Mouse (Mus musculus): Measurements from ENCODE around the gene Pex5. TPM values are rescaled to one million over a fixed set of nuclear protein-coding genes. Genes with fewer than 3 reads are reported as not detected.

The Pex5 gene
- polyA plus RNA-seq, 1 experiment from 2014 or later: 51.7 TPM

GRCm38 (mm10) chr6:124379331-124379730 is 35.5 kb downstream of the Pex5 start:
- H3K4me2 ChIP-seq (replicated peaks): no peak overlapping the region
- 37% methylated on average over 10 of the region's 10 CpGs for whole genome bisulfite sequencing
- H3K9ac ChIP-seq: no peak overlapping the region
- no peaks in the 10 kb centered on the region for H3K9me3 ChIP-seq (ENCODE audit: control insufficient read depth, low read length)
- DNase-seq (ENCODE audit: low spot score) (peak; percentile 75), ATAC-seq (ENCODE audit: low FRiP score) (no peak)
- H3K36me3 ChIP-seq (replicated peaks; ENCODE audit: control insufficient read depth, insufficient read depth): no peaks in the 10 kb centered on the region
- H3K4me3 ChIP-seq (replicated peaks; ENCODE audit: low read length): no peak overlapping the region
- no peak overlapping the region for H3K27ac ChIP-seq
- H3K27me3 ChIP-seq (ENCODE audit: control insufficient read depth, insufficient read depth, low read length): no peaks in the 10 kb centered on the region
- H3K4me1 ChIP-seq (replicated peaks; ENCODE audit: control insufficient read depth, insufficient read depth, low read length): no peaks in the 10 kb centered on the region

- Histone ChIP-seq H3K4me1 (replicated peaks; ENCODE audit: control insufficient read depth, insufficient read depth, low read length) (no peaks in the 10 kb centered on the region), H3K9ac (no peak overlapping the region), H3K4me3 (replicated peaks; ENCODE audit: low read length) (no peak overlapping the region), H3K27ac (no peak overlapping the region), H3K9me3 (ENCODE audit: control insufficient read depth, low read length) (no peaks in the 10 kb centered on the region), H3K4me2 (replicated peaks) (no peak overlapping the region), H3K27me3 (ENCODE audit: control insufficient read depth, insufficient read depth, low read length) (no peaks in the 10 kb centered on the region), H3K36me3 (replicated peaks; ENCODE audit: control insufficient read depth, insufficient read depth) (no peaks in the 10 kb centered on the region)
- ATAC-seq (ENCODE audit: low FRiP score) (no peak), DNase-seq (ENCODE audit: low spot score) (no peak)
- 84% methylated on average over 4 of the region's 4 CpGs for WGBS
These were observed 37.2 kb downstream of the Pex5 start for GRCm38 (mm10) chr6:124377494-124378255.

GRCm38 (mm10) chr6:124376311-124376710 is 38.6 kb downstream of the Pex5 start:
- no peaks in the 10 kb centered on the region for H3K4me1 ChIP-seq (replicated peaks; ENCODE audit: control insufficient read depth, insufficient read depth, low read length)
- ATAC-seq (ENCODE audit: low FRiP score): no peak
- H3K4me3 ChIP-seq (replicated peaks; ENCODE audit: low read length): no peak overlapping the region
- H3K4me2 ChIP-seq (replicated peaks): no peak overlapping the region
- no peaks in the 10 kb centered on the region for H3K27me3 ChIP-seq (ENCODE audit: control insufficient read depth, insufficient read depth, low read length)
- H3K36me3 ChIP-seq (replicated peaks; ENCODE audit: control insufficient read depth, insufficient read depth): no peaks in the 10 kb centered on the region
- no peak overlapping the region for H3K9ac ChIP-seq
- H3K9me3 ChIP-seq (ENCODE audit: control insufficient read depth, low read length): no peaks in the 10 kb centered on the region
- DNase-seq (ENCODE audit: low spot score): no peak
- H3K27ac ChIP-seq: no peak overlapping the region
- 91% methylated on average over 5 of the region's 5 CpGs for WGBS

GRCm38 (mm10) chr6:124375435-124375884 is 39.4 kb downstream of the Pex5 start:
- Histone ChIP-seq H3K4me2 (replicated peaks) (no peak overlapping the region), H3K36me3 (replicated peaks; ENCODE audit: control insufficient read depth, insufficient read depth) (no peaks in the 10 kb centered on the region), H3K4me1 (replicated peaks; ENCODE audit: control insufficient read depth, insufficient read depth, low read length) (no peaks in the 10 kb centered on the region), H3K27ac (no peak overlapping the region), H3K27me3 (ENCODE audit: control insufficient read depth, insufficient read depth, low read length) (no peaks in the 10 kb centered on the region), H3K9ac (no peak overlapping the region), H3K4me3 (replicated peaks; ENCODE audit: low read length) (no peak overlapping the region), H3K9me3 (ENCODE audit: control insufficient read depth, low read length) (no peaks in the 10 kb centered on the region)
- ATAC-seq (ENCODE audit: low FRiP score): no peak
- DNase-seq (ENCODE audit: low spot score): no peak
- 89% methylated on average over 11 of the region's 11 CpGs for WGBS

- WGBS: 85% methylated on average over 4 of the region's 4 CpGs
- DNase-seq (ENCODE audit: low spot score) (no peak), ATAC-seq (ENCODE audit: low FRiP score) (no peak)
- H3K9ac ChIP-seq: no peak overlapping the region
- H3K36me3 ChIP-seq (replicated peaks; ENCODE audit: control insufficient read depth, insufficient read depth): no peaks in the 10 kb centered on the region
- H3K4me2 ChIP-seq (replicated peaks): no peak overlapping the region
- H3K27me3 ChIP-seq (ENCODE audit: control insufficient read depth, insufficient read depth, low read length): no peaks in the 10 kb centered on the region
- no peak overlapping the region for H3K27ac ChIP-seq
- H3K4me3 ChIP-seq (replicated peaks; ENCODE audit: low read length): no peak overlapping the region
- no peaks in the 10 kb centered on the region for H3K9me3 ChIP-seq (ENCODE audit: control insufficient read depth, low read length)
- H3K4me1 ChIP-seq (replicated peaks; ENCODE audit: control insufficient read depth, insufficient read depth, low read length): no peaks in the 10 kb centered on the region
These were observed 40.2 kb downstream of the Pex5 start for GRCm38 (mm10) chr6:124374683-124375082.

GRCm38 (mm10) chr6:124373584-124374206 is 41.2 kb downstream of the Pex5 start:
- 91% methylated on average over 6 of the region's 6 CpGs for WGBS
- ATAC-seq (ENCODE audit: low FRiP score): no peak

GRCm38 (mm10) chr6:124364328-124364727 is 50.5 kb downstream of the Pex5 start:
- Histone ChIP-seq H3K4me1 (replicated peaks; ENCODE audit: control insufficient read depth, insufficient read depth, low read length) (no peaks in the 10 kb centered on the region), H3K4me2 (replicated peaks) (no peak overlapping the region), H3K9ac (no peak overlapping the region), H3K9me3 (ENCODE audit: control insufficient read depth, low read length) (no peaks in the 10 kb centered on the region), H3K27me3 (ENCODE audit: control insufficient read depth, insufficient read depth, low read length) (no peaks in the 10 kb centered on the region), H3K36me3 (replicated peaks; ENCODE audit: control insufficient read depth, insufficient read depth) (no peaks in the 10 kb centered on the region), H3K4me3 (replicated peaks; ENCODE audit: low read length) (no peak overlapping the region), H3K27ac (no peak overlapping the region)
- WGBS: 56% methylated on average over 5 of the region's 5 CpGs
- DNase-seq (ENCODE audit: low spot score) (no peak), ATAC-seq (ENCODE audit: low FRiP score) (no peak)

More at GRCm38 (mm10) chr6:124373584-124374206, 41.2 kb downstream of the Pex5 start:
- no peak for DNase-seq (ENCODE audit: low spot score)
- Histone ChIP-seq H3K9me3 (ENCODE audit: control insufficient read depth, low read length) (no peaks in the 10 kb centered on the region), H3K4me3 (replicated peaks; ENCODE audit: low read length) (no peak overlapping the region), H3K27ac (no peak overlapping the region), H3K36me3 (replicated peaks; ENCODE audit: control insufficient read depth, insufficient read depth) (no peaks in the 10 kb centered on the region), H3K4me2 (replicated peaks) (no peak overlapping the region), H3K4me1 (replicated peaks; ENCODE audit: control insufficient read depth, insufficient read depth, low read length) (no peaks in the 10 kb centered on the region), H3K27me3 (ENCODE audit: control insufficient read depth, insufficient read depth, low read length) (no peaks in the 10 kb centered on the region), H3K9ac (no peak overlapping the region)

GRCm38 (mm10) chr6:124360549-124360948 is 54.3 kb downstream of the Pex5 start:
- no peak overlapping the region for H3K9ac ChIP-seq
- no peak overlapping the region for H3K4me2 ChIP-seq (replicated peaks)
- ATAC-seq (ENCODE audit: low FRiP score) (no peak), DNase-seq (ENCODE audit: low spot score) (no peak)
- H3K36me3 ChIP-seq (replicated peaks; ENCODE audit: control insufficient read depth, insufficient read depth): no peaks in the 10 kb centered on the region
- H3K4me3 ChIP-seq (replicated peaks; ENCODE audit: low read length): no peak overlapping the region
- 49% methylated on average over 6 of the region's 6 CpGs for WGBS
- no peaks in the 10 kb centered on the region for H3K27me3 ChIP-seq (ENCODE audit: control insufficient read depth, insufficient read depth, low read length)
- no peaks in the 10 kb centered on the region for H3K9me3 ChIP-seq (ENCODE audit: control insufficient read depth, low read length)
- H3K27ac ChIP-seq: no peak overlapping the region
- no peaks in the 10 kb centered on the region for H3K4me1 ChIP-seq (replicated peaks; ENCODE audit: control insufficient read depth, insufficient read depth, low read length)

- 89% methylated on average over 6 of the region's 6 CpGs for WGBS
- no peak for ATAC-seq (ENCODE audit: low FRiP score)
- no peaks in the 10 kb centered on the region for H3K4me1 ChIP-seq (replicated peaks; ENCODE audit: control insufficient read depth, insufficient read depth, low read length)
These were observed 55.9 kb downstream of the Pex5 start for GRCm38 (mm10) chr6:124358953-124359352.

More at GRCm38 (mm10) chr6:124358953-124359352, 55.9 kb downstream of the Pex5 start:
- H3K27ac ChIP-seq: no peak overlapping the region
- no peaks in the 10 kb centered on the region for H3K9me3 ChIP-seq (ENCODE audit: control insufficient read depth, low read length)
- H3K27me3 ChIP-seq (ENCODE audit: control insufficient read depth, insufficient read depth, low read length): no peaks in the 10 kb centered on the region
- H3K4me2 ChIP-seq (replicated peaks): no peak overlapping the region
- no peak for DNase-seq (ENCODE audit: low spot score)
- H3K9ac ChIP-seq: no peak overlapping the region
- H3K4me3 ChIP-seq (replicated peaks; ENCODE audit: low read length): no peak overlapping the region
- no peaks in the 10 kb centered on the region for H3K36me3 ChIP-seq (replicated peaks; ENCODE audit: control insufficient read depth, insufficient read depth)

Data from hindbrain, embryonic 14.5 days (tissue).